Mouse (Mus musculus) macrophage (primary cell): ENCODE measurements around the gene Ptprf. TPM values are rescaled to one million over a fixed set of nuclear protein-coding genes. Genes with fewer than 3 reads are reported as not detected.

Source experiments
- H3K27ac ChIP-seq: fragments of 350-480 bp; formaldehyde crosslinking; 2 replicates; pipeline ENCODE4 v1.9.0; 2021
- H3K36me3 ChIP-seq: fragments of 350-480 bp; formaldehyde crosslinking; 2 replicates; pipeline ENCODE4 v1.9.0; 2021; ENCODE audit errors: inconsistent target
- H3K4me3 ChIP-seq: fragments of 350-480 bp; formaldehyde crosslinking; 2 replicates; pipeline ENCODE4 v1.9.0; 2021; ENCODE audit errors: inconsistent target
- H3K79me2 ChIP-seq: fragments of 350-480 bp; formaldehyde crosslinking; 2 replicates; pipeline ENCODE4 v1.9.0; 2021; ENCODE audit errors: inconsistent target
- WGBS: methylation state at CpG from one replicate; pipeline ENCODE4 v1.1.7; 2026; ENCODE audit warnings: inconsistent platforms; ENCODE audit not compliant: missing documents; 5-methylcytosine and 5-hydroxymethylcytosine counted together
- polyA plus RNA-seq: library from polyadenylated mRNA; stranded (reverse); fragments of 250-400 nt; gene quantifications from 3 replicates; pipeline ENCODE4 v1.2.4, GENCODE M21; 2018; ENCODE audit warnings: inconsistent platforms

The Ptprf gene
- polyA plus RNA-seq, 1 experiment from 2014 or later = 0.34 TPM

DNA sequence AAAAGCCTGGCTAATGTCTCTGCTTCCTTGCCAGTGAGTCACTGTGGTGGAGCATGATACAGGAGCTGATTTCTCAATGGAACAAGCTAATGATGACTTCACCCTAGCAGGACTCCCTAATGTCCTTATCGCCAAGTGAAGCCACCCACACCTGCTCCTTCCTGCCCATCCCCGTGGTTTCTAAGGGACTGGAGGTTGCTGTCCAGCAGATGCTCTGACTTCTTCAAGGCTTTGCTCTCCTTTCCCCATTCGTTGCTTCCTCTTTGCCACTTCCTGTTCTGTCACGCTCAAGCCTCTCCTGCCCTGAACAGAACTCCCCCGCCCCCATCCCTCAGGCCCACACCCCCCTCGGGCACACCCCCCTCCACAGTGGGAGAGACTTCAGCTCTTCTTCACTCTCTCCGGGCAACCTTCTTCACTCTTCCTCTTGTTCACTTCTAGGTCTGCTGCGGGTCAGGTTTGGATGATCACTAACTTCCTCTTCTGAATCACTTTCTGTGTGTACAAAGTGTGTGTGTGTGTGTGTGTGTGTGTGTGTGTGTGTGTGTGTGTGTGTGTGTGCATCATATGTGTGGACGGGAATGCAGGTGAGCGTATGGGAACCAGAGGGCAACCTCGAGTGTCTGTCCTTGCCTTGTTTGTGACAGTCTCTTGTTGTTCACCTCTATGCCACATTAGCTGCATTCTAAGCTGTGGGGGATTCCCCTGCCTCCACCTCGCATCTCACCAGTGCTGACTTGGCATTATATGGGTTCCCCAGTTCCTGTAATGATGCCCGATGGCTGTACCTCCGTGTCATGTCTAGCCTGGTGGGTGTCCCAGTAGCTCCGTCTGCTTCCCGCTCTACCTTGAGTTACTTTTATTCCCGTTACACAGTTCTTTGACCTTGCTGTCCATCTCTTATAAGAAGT is 4.7 kb upstream of the Ptprf start:
- H3K36me3 ChIP-seq = no peaks in the 10 kb centered on the region
- 13% methylated on average over 16 of the region's 17 CpGs for WGBS
- no peak overlapping the region for H3K27ac ChIP-seq
- H3K79me2 ChIP-seq = no peaks in the 10 kb centered on the region
- no peak overlapping the region for H3K4me3 ChIP-seq

DNA sequence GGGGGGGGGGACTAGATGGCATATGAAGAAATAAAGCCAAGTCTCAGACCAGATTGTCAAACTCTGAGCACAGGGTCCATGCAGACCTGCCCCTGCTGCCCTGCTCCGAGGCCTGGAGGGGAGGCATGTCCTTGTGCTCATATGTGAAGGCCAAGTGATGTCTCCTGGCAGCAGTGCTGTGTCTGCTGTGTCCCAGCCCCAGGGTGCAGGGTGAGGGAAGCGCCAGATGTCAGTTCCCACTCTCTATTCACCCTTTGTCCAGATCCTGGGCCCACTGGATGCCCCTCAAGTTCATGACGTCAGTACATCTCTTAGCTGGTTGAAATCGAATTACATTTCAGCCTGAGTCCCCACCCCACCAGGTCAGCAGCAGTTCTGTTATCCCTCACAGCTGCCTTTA is 3.6 kb upstream of the Ptprf start:
- no peak overlapping the region for H3K4me3 ChIP-seq
- no peaks in the 10 kb centered on the region for H3K36me3 ChIP-seq
- H3K27ac ChIP-seq = no peak overlapping the region
- H3K79me2 ChIP-seq = no peaks in the 10 kb centered on the region
- WGBS = 80% methylated on average over 4 of the region's 4 CpGs

DNA sequence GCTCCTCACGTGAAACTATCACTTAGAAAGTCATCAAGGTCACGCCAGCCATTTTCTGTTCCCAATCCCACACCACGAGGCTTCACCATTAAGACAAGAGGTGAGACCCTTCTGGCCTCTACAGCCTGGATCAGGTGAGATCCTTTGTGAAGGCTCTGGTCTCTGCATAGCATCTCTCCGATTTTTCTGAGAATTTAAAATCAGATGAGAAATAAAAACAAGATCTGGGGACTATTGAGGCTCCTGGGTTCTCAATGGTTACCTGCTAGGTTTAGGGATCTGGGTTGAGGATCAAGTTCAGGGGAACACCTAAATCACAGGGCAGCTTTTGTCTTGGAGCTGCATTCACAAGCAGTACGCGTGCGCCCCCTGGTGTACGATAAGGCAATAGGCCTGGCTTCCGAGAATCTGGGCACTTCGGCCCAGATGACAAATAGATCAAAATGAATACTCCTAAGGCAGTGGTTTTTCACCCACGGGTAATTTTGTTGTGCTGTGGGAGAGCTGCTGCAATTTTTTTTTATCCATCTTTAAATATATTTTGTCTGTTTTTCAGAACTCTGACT is 1.6 kb upstream of the Ptprf start:
- no peak overlapping the region for H3K4me3 ChIP-seq
- H3K27ac ChIP-seq = no peak overlapping the region
- no peaks in the 10 kb centered on the region for H3K36me3 ChIP-seq
- H3K79me2 ChIP-seq = no peaks in the 10 kb centered on the region
- 15% methylated on average over 11 of the region's 11 CpGs for WGBS

DNA sequence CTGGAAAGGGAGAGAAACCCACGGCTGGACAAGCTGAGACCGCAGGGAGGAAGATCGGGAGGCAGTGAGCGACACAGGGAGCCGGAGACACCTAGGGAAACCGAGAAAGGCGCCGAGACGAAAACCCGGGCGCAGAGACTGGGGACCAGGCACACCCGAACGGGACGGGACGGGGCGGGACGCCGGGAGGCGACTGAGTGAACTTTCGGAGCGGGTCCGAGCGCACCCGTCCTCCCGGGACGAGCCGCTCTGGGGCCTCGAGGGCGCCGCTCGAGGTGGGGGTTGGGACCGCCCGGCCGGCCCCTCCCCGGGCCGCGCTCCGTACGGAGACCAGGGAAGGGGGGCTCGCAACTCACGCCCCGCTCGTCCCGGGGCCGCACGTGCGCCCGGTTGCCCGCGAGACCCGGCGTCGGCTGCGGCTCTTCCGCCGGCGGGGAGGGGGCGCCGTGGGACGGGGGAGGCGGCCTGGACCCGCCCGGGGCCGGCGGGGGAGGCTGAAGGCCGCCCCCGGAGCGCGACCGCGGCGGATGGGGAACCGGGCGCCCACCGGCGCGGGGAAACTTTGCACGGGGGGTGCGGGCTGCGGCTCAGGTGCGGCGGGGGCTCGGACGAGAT is 682 bp downstream of the Ptprf start:
- no peaks in the 10 kb centered on the region for H3K36me3 ChIP-seq
- no peak overlapping the region for H3K27ac ChIP-seq
- 3% methylated on average over 47 of the region's 84 CpGs for WGBS
- no peak overlapping the region for H3K4me3 ChIP-seq
- H3K79me2 ChIP-seq = no peaks in the 10 kb centered on the region

DNA sequence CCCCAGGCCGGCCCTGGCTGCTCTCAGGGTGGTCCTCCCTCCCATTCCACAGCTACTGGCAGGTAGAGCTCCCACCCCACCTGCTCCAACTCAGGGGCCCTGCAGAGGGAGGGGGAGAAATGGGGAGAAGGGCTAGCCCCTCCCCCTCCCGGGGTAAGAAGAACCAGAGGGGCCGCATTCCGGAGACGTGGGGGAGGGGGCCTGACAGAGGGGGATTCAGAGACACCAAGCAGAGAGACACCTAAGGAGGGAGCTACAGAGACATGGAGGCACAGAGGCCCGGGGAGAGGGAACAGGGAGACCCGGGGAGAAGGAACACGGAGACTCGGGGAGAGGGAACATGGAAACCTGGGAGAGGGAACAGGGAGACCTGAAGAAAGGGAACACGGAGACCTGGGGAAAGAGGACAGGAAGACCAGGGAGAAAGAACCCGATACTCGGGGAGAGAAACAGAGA is 1.2 kb downstream of the Ptprf start:
- Histone ChIP-seq H3K27ac (no peak overlapping the region), H3K4me3 (no peak overlapping the region), H3K79me2 (no peaks in the 10 kb centered on the region), H3K36me3 (no peaks in the 10 kb centered on the region)
- 43% methylated on average over 12 of the region's 12 CpGs for WGBS

DNA sequence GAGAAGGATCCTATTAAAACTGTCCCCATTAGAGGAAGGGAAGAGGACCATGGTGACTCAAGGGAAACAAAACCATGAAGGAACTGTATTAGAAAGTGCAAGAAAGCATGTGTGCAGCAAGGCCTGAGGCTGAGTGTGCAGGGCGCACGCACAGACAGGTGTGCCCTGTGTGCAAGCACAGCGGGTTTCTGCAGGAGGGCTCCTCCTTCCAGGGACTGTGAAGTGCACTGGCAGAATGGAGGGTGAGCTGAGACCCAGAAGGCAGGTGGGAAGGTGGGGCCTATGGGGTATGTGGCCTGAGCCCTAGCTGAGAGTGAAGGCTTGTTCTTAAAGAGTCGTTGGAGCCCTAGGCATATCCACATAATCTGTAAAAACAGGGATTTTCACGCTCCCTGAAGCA is 1.9 kb downstream of the Ptprf start:
- 89% methylated on average over 5 of the region's 5 CpGs for WGBS
- Histone ChIP-seq H3K27ac (no peak overlapping the region), H3K4me3 (no peak overlapping the region), H3K79me2 (no peaks in the 10 kb centered on the region), H3K36me3 (no peaks in the 10 kb centered on the region)

DNA sequence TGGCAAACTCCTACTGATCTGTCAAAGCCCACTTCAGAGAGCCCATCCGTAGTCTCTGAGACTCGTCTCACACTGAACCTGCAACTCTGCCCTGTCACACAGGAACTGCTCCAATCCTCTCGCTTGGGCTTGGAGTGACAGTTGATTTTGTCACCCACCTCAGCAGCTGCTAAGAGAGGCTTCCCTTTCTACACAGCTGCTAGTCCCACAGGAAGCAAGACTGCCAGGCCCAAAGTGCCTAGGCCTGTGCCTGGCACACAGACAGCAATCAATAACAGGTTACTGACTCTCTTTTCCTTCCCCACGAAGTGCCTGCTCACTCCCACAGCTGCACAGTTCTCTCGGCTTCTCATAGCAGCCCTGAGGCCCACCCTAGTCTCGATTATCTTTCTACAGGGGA is 2.7 kb downstream of the Ptprf start:
- H3K27ac ChIP-seq = no peak overlapping the region
- H3K79me2 ChIP-seq = no peaks in the 10 kb centered on the region
- no peaks in the 10 kb centered on the region for H3K36me3 ChIP-seq
- no peak overlapping the region for H3K4me3 ChIP-seq
- WGBS = 38% methylated on average over 6 of the region's 6 CpGs

DNA sequence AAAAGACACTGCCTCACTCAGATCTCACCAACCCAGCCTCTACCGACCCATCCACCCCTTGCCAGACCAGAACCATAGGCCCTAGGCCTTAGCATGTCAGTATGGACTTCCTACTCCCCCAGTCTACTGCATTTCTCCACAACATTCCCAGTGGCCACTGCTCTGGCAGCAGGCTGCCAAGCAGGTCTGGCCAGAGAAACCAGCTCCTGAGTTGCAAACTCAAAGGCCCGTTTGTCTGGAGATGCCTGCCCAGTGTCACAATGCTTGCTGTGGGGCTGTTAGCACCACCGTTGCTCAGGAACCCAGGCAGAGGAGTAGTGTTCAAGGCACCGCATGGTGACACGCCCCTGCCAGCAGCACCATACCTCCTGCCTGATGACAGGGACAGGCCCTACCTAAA is 5.0 kb downstream of the Ptprf start:
- 92% methylated on average over 5 of the region's 5 CpGs for whole genome bisulfite sequencing
- no peaks in the 10 kb centered on the region for H3K36me3 ChIP-seq
- no peak overlapping the region for H3K4me3 ChIP-seq
- H3K27ac ChIP-seq = no peak overlapping the region
- H3K79me2 ChIP-seq = no peaks in the 10 kb centered on the region

DNA sequence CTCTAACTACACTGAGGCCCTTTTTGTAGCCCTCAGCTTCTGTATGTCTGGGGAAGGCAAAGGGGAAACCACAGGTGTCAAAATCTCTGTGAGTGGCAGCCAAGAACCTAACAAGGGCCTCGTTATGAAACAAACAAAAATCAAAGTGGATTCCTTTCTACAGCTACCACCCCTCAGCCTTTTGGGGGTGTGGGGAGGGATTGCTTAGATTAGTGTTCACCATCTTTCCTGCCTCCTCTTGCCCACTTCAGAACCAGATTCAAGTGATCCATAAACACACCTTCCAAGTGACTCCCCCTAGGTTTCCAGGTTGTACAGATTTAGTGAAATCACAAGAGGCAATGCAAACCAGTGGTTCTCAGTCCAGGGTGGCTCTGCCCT is 9.0 kb downstream of the Ptprf start:
- Histone ChIP-seq H3K4me3 (no peak overlapping the region), H3K36me3 (no peaks in the 10 kb centered on the region), H3K27ac (no peak overlapping the region), H3K79me2 (no peaks in the 10 kb centered on the region)
- 7% methylated on average over 1 of the region's 1 CpGs for WGBS

DNA sequence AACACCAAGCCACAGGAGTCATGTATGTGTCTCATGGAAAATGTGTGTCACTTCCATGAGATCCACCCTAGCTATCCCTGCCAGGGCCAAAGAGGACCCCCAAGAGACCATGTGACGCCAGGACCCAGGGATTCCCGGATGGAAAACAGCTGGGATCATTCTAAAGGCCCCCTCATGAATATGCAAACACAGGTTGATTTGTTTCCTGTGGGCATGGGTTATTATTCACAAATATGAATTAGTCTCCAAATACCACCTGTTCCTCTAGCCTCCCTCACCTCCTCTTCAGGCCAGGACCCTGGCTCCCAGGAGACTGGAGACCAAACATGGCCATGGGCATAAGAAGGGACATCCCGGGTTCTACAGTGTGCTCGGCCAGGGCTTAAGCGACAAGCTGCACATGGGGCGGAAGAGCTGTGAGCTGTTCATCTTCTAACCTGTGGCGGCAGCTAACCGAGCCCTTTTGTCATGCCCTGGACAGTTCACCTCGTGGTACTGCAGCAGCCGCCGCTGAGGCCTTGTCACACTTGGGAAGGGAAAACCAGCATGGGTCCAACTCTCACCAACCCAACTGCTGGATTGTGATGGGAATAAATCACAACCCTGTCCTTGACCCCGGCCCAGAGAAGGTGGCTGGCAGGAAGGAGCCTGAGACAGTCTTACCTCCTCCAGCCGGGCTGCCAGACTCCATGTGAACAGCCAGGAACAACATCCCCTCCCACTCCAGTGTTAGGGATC is 9.6 kb downstream of the Ptprf start:
- H3K36me3 ChIP-seq = no peaks in the 10 kb centered on the region
- H3K79me2 ChIP-seq = no peaks in the 10 kb centered on the region
- WGBS = 82% methylated on average over 13 of the region's 13 CpGs
- H3K27ac ChIP-seq = no peak overlapping the region
- H3K4me3 ChIP-seq = no peak overlapping the region

DNA sequence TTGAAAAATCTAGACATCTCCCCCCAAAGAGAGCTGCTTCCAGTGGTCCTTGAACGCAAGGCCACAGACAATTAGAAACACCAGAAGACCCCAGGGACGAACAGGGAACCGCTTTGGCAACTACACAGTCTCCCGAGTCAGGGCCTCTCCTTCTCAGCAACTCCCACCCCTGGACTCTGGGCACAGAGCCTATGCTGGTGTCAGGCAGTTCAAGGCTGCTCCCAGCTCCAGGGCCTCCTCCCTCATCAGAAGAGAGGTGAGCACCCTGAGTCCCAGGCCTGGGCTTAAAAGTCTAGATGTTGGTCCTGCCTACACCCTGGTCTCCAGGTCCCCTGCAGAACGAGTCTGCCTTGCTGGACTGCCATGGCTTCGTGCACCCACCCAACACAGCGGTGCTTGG is 10.7 kb downstream of the Ptprf start:
- no peaks in the 10 kb centered on the region for H3K79me2 ChIP-seq
- no peak overlapping the region for H3K27ac ChIP-seq
- 93% methylated on average over 7 of the region's 7 CpGs for WGBS
- no peaks in the 10 kb centered on the region for H3K36me3 ChIP-seq
- no peak overlapping the region for H3K4me3 ChIP-seq

DNA sequence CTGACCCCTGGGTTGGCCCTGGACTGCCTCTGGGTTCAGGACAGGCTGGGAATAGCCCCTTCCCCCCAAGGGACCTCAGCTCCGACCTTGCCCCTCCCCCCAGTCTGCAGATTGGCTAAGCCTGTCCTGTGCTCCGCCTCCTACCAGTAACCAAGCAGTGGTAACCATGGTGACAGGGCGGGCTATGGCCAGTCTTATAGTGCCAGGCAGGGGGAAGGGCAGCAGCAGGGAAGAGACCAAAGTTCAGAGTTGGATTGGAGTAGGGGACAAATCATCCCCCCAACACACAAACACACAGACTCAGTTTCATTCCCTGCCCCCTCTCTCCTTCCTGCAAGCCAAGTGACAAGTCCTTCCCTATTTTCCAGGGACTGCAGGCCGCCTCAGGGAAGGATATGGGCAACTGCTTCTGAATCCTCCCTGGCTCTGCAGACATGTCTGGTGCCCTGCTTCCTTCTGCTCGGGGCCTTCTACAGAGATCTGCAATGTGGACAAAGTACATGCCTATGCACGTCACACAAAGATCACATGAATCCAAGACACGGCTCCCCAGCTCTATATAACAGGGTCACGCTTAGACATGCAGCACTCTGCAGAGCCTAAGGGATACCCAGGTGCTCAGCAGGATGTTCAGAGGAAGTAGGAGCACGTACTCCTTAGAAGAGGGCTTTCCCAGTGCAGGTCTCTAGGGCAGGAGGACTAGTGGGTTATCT is 14.5 kb downstream of the Ptprf start:
- H3K79me2 ChIP-seq = no peaks in the 10 kb centered on the region
- WGBS = 66% methylated on average over 9 of the region's 9 CpGs
- no peaks in the 10 kb centered on the region for H3K36me3 ChIP-seq
- no peak overlapping the region for H3K4me3 ChIP-seq
- H3K27ac ChIP-seq = no peak overlapping the region

DNA sequence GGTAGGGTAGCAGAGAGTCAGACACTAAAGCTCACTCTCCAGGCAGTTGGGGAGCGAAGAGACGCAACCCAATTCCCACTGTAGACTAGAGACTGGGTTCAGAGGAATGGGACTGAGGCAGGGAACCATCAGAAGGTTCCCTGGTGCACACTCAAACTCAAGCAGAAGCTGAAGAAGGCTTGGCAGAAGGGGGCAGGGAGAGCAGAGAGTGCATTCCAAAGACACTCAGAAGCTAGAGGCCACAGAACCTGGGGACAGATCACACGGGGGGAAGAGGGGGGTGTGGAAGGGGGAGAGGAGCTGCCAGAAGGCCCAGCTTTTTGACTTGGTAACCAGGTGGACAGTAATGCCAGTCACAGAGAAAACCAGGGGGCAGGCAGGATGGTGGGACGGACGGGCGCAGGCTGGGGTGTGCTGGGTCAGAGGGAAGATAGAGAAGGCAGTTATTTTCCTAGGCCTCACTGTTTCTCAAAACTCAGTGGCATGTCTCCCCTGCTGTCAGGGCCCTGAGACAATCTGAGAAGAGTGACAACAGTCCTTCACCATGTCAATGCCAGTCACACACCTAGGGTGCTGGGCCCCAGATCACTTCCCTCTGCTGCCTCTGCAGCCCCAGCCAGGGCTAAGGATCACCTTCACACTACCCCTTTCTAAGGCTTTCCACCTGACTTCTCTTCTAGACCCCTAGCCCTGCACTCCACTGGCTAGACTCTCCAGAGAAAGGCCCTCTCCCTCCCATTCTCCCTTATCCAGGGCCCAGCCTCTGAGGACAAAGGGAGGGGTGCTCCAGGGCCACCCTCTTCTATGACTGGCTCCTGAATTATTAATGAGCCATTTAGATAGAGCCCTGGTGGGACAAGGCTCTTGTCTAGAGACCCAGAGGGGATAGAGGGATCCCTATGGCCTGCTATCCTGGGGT is 15.3 kb downstream of the Ptprf start:
- Histone ChIP-seq H3K27ac (no peak overlapping the region), H3K79me2 (no peaks in the 10 kb centered on the region), H3K4me3 (no peak overlapping the region), H3K36me3 (no peaks in the 10 kb centered on the region)
- 83% methylated on average over 6 of the region's 6 CpGs for WGBS
